Mouse (Mus musculus) E14TG2a.4 (cell line): ENCODE measurements around the gene Slc35b3.

ENCODE experiments used
- H3K27me3 ChIP-seq: 2 replicates; pipeline ENCODE4 v1.6.1; 2014; ENCODE audit warnings: low read length, control low read depth; ENCODE audit not compliant: insufficient read depth
- H3K36me3 ChIP-seq: 2 replicates; pipeline ENCODE4 v1.6.1; 2014; ENCODE audit warnings: low read length, control low read depth; ENCODE audit not compliant: insufficient read depth
- H3K4me1 ChIP-seq: replicated peaks from 2 replicates; pipeline ENCODE4 v1.6.1; 2014; ENCODE audit warnings: low read depth, low read length, control low read depth
- H3K4me3 ChIP-seq: replicated peaks from 2 replicates; pipeline ENCODE4 v1.5.1; 2014; ENCODE audit warnings: mild to moderate bottlenecking, low read length
- H3K9me3 ChIP-seq: 2 replicates; pipeline ENCODE4 v1.6.1; 2014; ENCODE audit warnings: low read length, control low read depth
- CTCF ChIP-seq: conservative IDR thresholded peaks from 2 replicates; pipeline ENCODE4 v1.5.1; 2014; ENCODE audit warnings: low read length
- NANOG ChIP-seq: IDR thresholded peaks from 2 replicates; pipeline ENCODE4 v1.6.1; 2014; ENCODE audit warnings: borderline replicate concordance, low read length, mixed read lengths
- POU5F1 ChIP-seq: IDR thresholded peaks from 2 replicates; pipeline ENCODE4 v1.6.1; 2014; ENCODE audit warnings: low read length, borderline replicate concordance

Slc35b3 gene

GRCm38 (mm10) chr13:38980900-38981299 lies 20.2 kb upstream of the Slc35b3 start:
- Histone ChIP-seq H3K36me3 (no peaks in the 10 kb centered on the region), H3K4me1 (no peaks in the 10 kb centered on the region), H3K27me3 (no peaks in the 10 kb centered on the region), H3K9me3 (no peaks in the 10 kb centered on the region), H3K4me3 (no peak overlapping the region)
- no peak for TF ChIP-seq POU5F1
- no peak for TF ChIP-seq CTCF
- no peak for TF ChIP-seq NANOG

GRCm38 (mm10) chr13:38976978-38977377 lies 16.3 kb upstream of the Slc35b3 start:
- no peak overlapping the region for H3K4me3 ChIP-seq
- TF ChIP-seq POU5F1 (no peak), CTCF (no peak), NANOG (no peak)
- no peaks in the 10 kb centered on the region for H3K4me1 ChIP-seq
- no peaks in the 10 kb centered on the region for H3K9me3 ChIP-seq
- no peaks in the 10 kb centered on the region for H3K36me3 ChIP-seq
- H3K27me3 ChIP-seq = no peaks in the 10 kb centered on the region

- no peaks in the 10 kb centered on the region for H3K36me3 ChIP-seq
- no peaks in the 10 kb centered on the region for H3K9me3 ChIP-seq
Measured at GRCm38 (mm10) chr13:38975853-38976252, 15.2 kb upstream of the Slc35b3 start.

GRCm38 (mm10) chr13:38972602-38973001 lies 11.9 kb upstream of the Slc35b3 start:
- Histone ChIP-seq H3K36me3 (no peaks in the 10 kb centered on the region), H3K4me3 (no peak overlapping the region), H3K9me3 (peaks cover 6% of the 10 kb centered on the region), H3K27me3 (no peaks in the 10 kb centered on the region), H3K4me1 (no peaks in the 10 kb centered on the region)
- TF ChIP-seq CTCF (no peak), NANOG (no peak), POU5F1 (no peak)

More at GRCm38 (mm10) chr13:38975853-38976252, 15.2 kb upstream of the Slc35b3 start:
- H3K27me3 ChIP-seq = no peaks in the 10 kb centered on the region
- TF ChIP-seq POU5F1 (no peak), CTCF (no peak), NANOG (no peak)
- H3K4me3 ChIP-seq = no peak overlapping the region
- no peaks in the 10 kb centered on the region for H3K4me1 ChIP-seq

GRCm38 (mm10) chr13:38971047-38971446 lies 10.4 kb upstream of the Slc35b3 start:
- peaks cover 7% of the 10 kb centered on the region for H3K9me3 ChIP-seq
- no peak overlapping the region for H3K4me3 ChIP-seq
- no peaks in the 10 kb centered on the region for H3K27me3 ChIP-seq
- TF ChIP-seq POU5F1 (no peak), CTCF (no peak), NANOG (no peak)
- no peaks in the 10 kb centered on the region for H3K4me1 ChIP-seq
- H3K36me3 ChIP-seq = no peaks in the 10 kb centered on the region

GRCm38 (mm10) chr13:38967518-38967917 lies 6.8 kb upstream of the Slc35b3 start:
- TF ChIP-seq CTCF (no peak), POU5F1 (no peak), NANOG (no peak)
- Histone ChIP-seq H3K9me3 (peaks cover 7% of the 10 kb centered on the region), H3K4me3 (no peak overlapping the region), H3K36me3 (no peaks in the 10 kb centered on the region), H3K27me3 (no peaks in the 10 kb centered on the region; the same call in 1 of the 2 replicates), H3K4me1 (no peaks in the 10 kb centered on the region)

- Histone ChIP-seq H3K27me3 (no peaks in the 10 kb centered on the region; the same call in 1 of the 2 replicates), H3K4me3 (no peak overlapping the region), H3K4me1 (no peaks in the 10 kb centered on the region), H3K36me3 (no peaks in the 10 kb centered on the region), H3K9me3 (peaks cover 7% of the 10 kb centered on the region)
- TF ChIP-seq POU5F1 (no peak), NANOG (no peak), CTCF (0 out of 2 replicates have a peak, but pooled peaks have one; percentile 7)
Measured at GRCm38 (mm10) chr13:38966922-38967448, 6.3 kb upstream of the Slc35b3 start.

- no peaks in the 10 kb centered on the region; the same call in 1 of the 2 replicates for H3K27me3 ChIP-seq
- peaks cover 9% of the 10 kb centered on the region for H3K4me1 ChIP-seq
- H3K4me3 ChIP-seq = no peak overlapping the region
- H3K9me3 ChIP-seq = peaks cover 3% of the 10 kb centered on the region
- H3K36me3 ChIP-seq = no peaks in the 10 kb centered on the region
- TF ChIP-seq NANOG = no peak
- TF ChIP-seq POU5F1 = no peak
- TF ChIP-seq CTCF = no peak
Measured at GRCm38 (mm10) chr13:38962771-38963170, 2.1 kb upstream of the Slc35b3 start.

GRCm38 (mm10) chr13:38958037-38958436 lies 2.6 kb downstream of the Slc35b3 start:
- TF ChIP-seq POU5F1 (no peak), NANOG (no peak), CTCF (no peak)
- peaks cover 9% of the 10 kb centered on the region for H3K4me1 ChIP-seq
- no peaks in the 10 kb centered on the region for H3K27me3 ChIP-seq
- peaks cover 25% of the 10 kb centered on the region for H3K36me3 ChIP-seq
- H3K9me3 ChIP-seq = no peaks in the 10 kb centered on the region
- no peak overlapping the region for H3K4me3 ChIP-seq
